Mouse (Mus musculus): ENCODE data around the gene Sgk1.

DNA sequence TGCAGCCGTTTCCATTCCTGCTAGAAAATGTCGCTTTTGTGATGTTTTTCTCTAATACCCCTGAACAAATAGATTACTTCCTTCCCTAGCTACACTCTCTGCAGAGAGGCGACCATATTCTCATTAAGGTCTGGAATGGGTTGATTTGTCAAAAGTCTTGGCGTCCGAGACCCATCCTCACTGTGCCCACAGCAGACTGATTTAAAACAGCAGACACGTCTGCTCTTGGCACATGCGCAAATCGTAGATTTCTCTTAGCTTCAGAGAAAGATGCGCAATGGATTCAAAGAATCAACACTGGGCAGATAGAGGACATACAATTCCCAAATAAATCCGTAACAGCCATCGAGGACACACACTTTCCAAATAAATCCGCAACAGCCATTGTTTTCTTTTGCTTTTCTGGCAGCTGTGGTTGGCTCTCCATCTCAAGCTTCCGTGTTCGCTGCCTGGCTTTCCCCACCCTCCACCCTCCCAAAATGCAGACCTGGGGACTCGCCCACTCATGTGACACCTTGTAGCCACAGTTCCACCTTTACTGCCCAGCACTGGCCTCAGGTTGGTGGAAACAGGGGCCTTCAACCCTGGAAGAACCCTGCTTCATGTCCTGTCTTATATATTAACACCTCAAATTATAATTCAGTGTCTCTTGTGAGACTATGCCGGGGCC lies 42.2 kb downstream of the Sgk1 start:
- TF ChIP-seq CTCF (IDR thresholded peaks at IDR 0.05) (no peak), EP300 (IDR thresholded peaks at IDR 0.05) (no peak)

Data from lung, postnatal 0 days (tissue).